Comparison of ENCODE assay signal across 11 mouse cellular contexts in the genomic region with DNA sequence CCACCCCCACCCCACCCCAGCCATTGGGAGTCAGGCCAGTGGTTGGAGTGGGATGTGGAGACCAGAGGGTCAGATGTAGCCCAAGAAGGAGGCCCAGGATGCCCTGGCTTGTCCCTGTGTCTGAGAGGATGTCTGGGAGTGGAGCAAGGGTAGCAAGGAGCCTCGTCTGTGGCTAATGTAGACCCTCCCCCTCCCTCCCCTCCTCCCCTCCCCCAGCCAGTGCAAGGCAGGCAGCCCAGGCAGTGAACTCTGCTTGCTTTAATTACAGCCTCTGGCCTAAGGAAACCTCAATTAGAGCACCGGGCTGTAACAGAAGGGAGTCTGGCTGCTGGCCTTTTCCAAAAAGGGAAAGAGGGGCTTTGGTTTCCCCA. TPM values are rescaled to one million over a fixed set of nuclear protein-coding genes. Genes with fewer than 3 reads are reported as not detected.
DNase-seq lines count a peak whose midpoint lies in the region; ATAC-seq and TF ChIP-seq lines count a peak whose summit lies in the region.
"Had no signal": no experiment of that assay in that cellular context is flagged by ENCODE, and none has a peak within 500 bp of the region (broad histone marks: within the 10 kb centered on the region; RNA-seq: fewer than 3 reads in every experiment).

No protein-coding gene starts in this region.

- H3K4me3 ChIP-seq in layer of hippocampus, adult 2 months = no peak overlapping the region
- H3K4me3 ChIP-seq in forebrain, embryonic 15.5 days = no peak overlapping the region; the same call in 1 of the 2 replicates
- H3K4me3 ChIP-seq in limb, embryonic 15.5 days = no peak overlapping the region
- H3K4me3 ChIP-seq: lung, embryonic 15.5 days had no signal

- H3K27ac ChIP-seq in layer of hippocampus, adult 2 months = peak overlapping the region; percentile 91
- H3K27ac ChIP-seq in forebrain, embryonic 15.5 days (replicated peaks) = peak overlapping the region; percentile 100
- H3K27ac ChIP-seq in limb, embryonic 15.5 days = 0 out of 2 replicates have a peak overlapping the region, but pooled peaks have one; percentile 11
- H3K27ac ChIP-seq: lung, embryonic 15.5 days had no signal

- ATAC-seq in forebrain, embryonic 15.5 days (replicated peaks) = 0 out of 2 replicates have a peak, but pooled peaks have one; percentile 6
- ATAC-seq in limb, embryonic 15.5 days (ENCODE audit: insufficient number of reproducible peaks, low FRiP score, low TSS enrichment, low read depth) = no peak

- peak overlapping the region; percentile 34; the same call in 1 of the 2 replicates for H3K9ac ChIP-seq in forebrain, embryonic 15.5 days (replicated peaks)
- no peak overlapping the region for H3K9ac ChIP-seq in limb, embryonic 15.5 days

- peaks cover 74% of the 10 kb centered on the region for H3K4me1 ChIP-seq in forebrain, embryonic 15.5 days
- H3K4me1 ChIP-seq in limb, embryonic 15.5 days = peaks cover 50% of the 10 kb centered on the region

- peaks cover 26% of the 10 kb centered on the region for H3K36me3 ChIP-seq in forebrain, embryonic 15.5 days
- peaks cover 24% of the 10 kb centered on the region for H3K36me3 ChIP-seq in limb, embryonic 15.5 days

- intact Hi-C loops in gastrocnemius, postnatal 14 days (cut with DNase I; ENCODE audit: low total_unique reads) = no loop called here

- H3K27me3 ChIP-seq in forebrain, embryonic 15.5 days = no peaks in the 10 kb centered on the region
- no peaks in the 10 kb centered on the region for H3K27me3 ChIP-seq in limb, embryonic 15.5 days
- H3K27me3 ChIP-seq: lung, embryonic 15.5 days had no signal

- no peaks in the 10 kb centered on the region for H3K9me3 ChIP-seq in forebrain, embryonic 15.5 days
- H3K9me3 ChIP-seq in limb, embryonic 15.5 days = no peaks in the 10 kb centered on the region
- H3K9me3 ChIP-seq: lung, embryonic 15.5 days had no signal

- no peak for DNase-seq in layer of hippocampus, adult 2 months (ENCODE audit: low spot score in 2 of 2)
- DNase-seq in layer of hippocampus, adult 18-20 months (ENCODE audit: low spot score in 2 of 2) = no peak
- peak; percentile 75 for DNase-seq in retina, postnatal 1 day
- DNase-seq in kidney, postnatal 14 days = no peak
- DNase-seq in gastrocnemius, postnatal 14 days = no peak
- DNase-seq in layer of hippocampus, postnatal 14 days (ENCODE audit: low spot score in 2 of 2) = no peak

- H3K4me2 ChIP-seq in forebrain, embryonic 15.5 days (replicated peaks) = peak overlapping the region; percentile 92
- H3K4me2 ChIP-seq in limb, embryonic 15.5 days = no peak overlapping the region
- H3K4me2 ChIP-seq: lung, embryonic 15.5 days had no signal

- WGBS in forebrain, embryonic 15.5 days = 0% methylated on average over 2 of the region's 2 CpGs
- WGBS in limb, embryonic 15.5 days = 8% methylated on average over 2 of the region's 2 CpGs

- no peak for TF ChIP-seq CTCF in layer of hippocampus, adult 2 months (conservative IDR thresholded peaks at IDR 0.05)

RNA-seq across cellular contexts. Expression of a gene that starts 8.5 kb away (rescaled TPM):
- total RNA-seq in layer of hippocampus, adult 2 months (2021) = 10 to 100 TPM; 48.6 to 52.4 TPM
- 10 to 100 TPM; 50.7 to 53.3 TPM for total RNA-seq in layer of hippocampus, adult 18-20 months (2021)
- 70.0 and 75.8 TPM in 2 replicates for polyA plus RNA-seq in forebrain, embryonic 15.5 days (2015; fragmentation: Nextera tagmentation; extraction: Ambion mirVana)
- 8.2 and 8.4 TPM in 2 replicates for polyA plus RNA-seq in limb, embryonic 15.5 days (2015; fragmentation: Nextera tagmentation; extraction: Ambion mirVana)
- total RNA-seq in gastrocnemius, postnatal 14 days (2021) = 1 to 10 TPM; 1.0 to 1.9 TPM
- 10 to 100 TPM; 70.6 to 71.8 TPM for total RNA-seq in layer of hippocampus, postnatal 14 days (2021)
- total RNA-seq: neutrophil, adult 5-6 weeks had no signal

RNA-seq across cellular contexts. Expression of a gene that starts 28.1 kb away (rescaled TPM):
- not detected for total RNA-seq in layer of hippocampus, adult 2 months (2021)
- not detected for total RNA-seq in layer of hippocampus, adult 18-20 months (2021)
- not detected in 2 replicates for polyA plus RNA-seq in forebrain, embryonic 15.5 days (2015; fragmentation: Nextera tagmentation; extraction: Ambion mirVana)
- polyA plus RNA-seq in limb, embryonic 15.5 days (2015; fragmentation: Nextera tagmentation; extraction: Ambion mirVana) = not detected in 2 replicates
- total RNA-seq in gastrocnemius, postnatal 14 days (2021) = not detected
- total RNA-seq in layer of hippocampus, postnatal 14 days (2021) = not detected
- total RNA-seq: layer of hippocampus, postnatal 25 days; neutrophil, adult 5-6 weeks had no signal

RNA-seq across cellular contexts. Expression of a gene that starts 46.6 kb away (rescaled TPM):
- 10 to 100 TPM; 37.8 to 56.5 TPM for total RNA-seq in layer of hippocampus, adult 2 months (2021)
- 10 to 100 TPM; 27.9 to 35.7 TPM for total RNA-seq in layer of hippocampus, adult 18-20 months (2021)
- 34.0 and 34.2 TPM in 2 replicates for polyA plus RNA-seq in forebrain, embryonic 15.5 days (2015; fragmentation: Nextera tagmentation; extraction: Ambion mirVana)
- 24.9 and 26.5 TPM in 2 replicates for polyA plus RNA-seq in limb, embryonic 15.5 days (2015; fragmentation: Nextera tagmentation; extraction: Ambion mirVana)
- 10 to 100 TPM; 10.3 to 16.6 TPM for total RNA-seq in gastrocnemius, postnatal 14 days (2021)
- total RNA-seq in layer of hippocampus, postnatal 14 days (2021) = 10 to 100 TPM; 25.8 to 28.3 TPM

Comparison
In these comparisons a context has a peak if more than half of its experiments do, and no peak if none do; other contexts are left out.
1. H3K27ac ChIP-seq: peak in every context shown above with its lines; median percentile 100 in forebrain, embryonic 15.5 days; 91 in layer of hippocampus, adult 2 months; 11 in limb, embryonic 15.5 days.
2. RNA of a gene that starts 8.5 kb away (total RNA-seq): 70.6 to 71.8 TPM in layer of hippocampus, postnatal 14 days, 50.7 to 53.3 TPM in layer of hippocampus, adult 18-20 months and 48.6 to 52.4 TPM in layer of hippocampus, adult 2 months; 1.0 to 1.9 TPM in gastrocnemius, postnatal 14 days; every median in the first group is over 10 times any median in the second.